Mouse (Mus musculus): ENCODE results near the gene Cep55. TPM values are rescaled to one million over a fixed set of nuclear protein-coding genes. Genes with fewer than 3 reads are reported as not detected.

Gene Cep55
- polyA plus RNA-seq, 1 experiment from 2014 or later = 41.8 TPM

DNA sequence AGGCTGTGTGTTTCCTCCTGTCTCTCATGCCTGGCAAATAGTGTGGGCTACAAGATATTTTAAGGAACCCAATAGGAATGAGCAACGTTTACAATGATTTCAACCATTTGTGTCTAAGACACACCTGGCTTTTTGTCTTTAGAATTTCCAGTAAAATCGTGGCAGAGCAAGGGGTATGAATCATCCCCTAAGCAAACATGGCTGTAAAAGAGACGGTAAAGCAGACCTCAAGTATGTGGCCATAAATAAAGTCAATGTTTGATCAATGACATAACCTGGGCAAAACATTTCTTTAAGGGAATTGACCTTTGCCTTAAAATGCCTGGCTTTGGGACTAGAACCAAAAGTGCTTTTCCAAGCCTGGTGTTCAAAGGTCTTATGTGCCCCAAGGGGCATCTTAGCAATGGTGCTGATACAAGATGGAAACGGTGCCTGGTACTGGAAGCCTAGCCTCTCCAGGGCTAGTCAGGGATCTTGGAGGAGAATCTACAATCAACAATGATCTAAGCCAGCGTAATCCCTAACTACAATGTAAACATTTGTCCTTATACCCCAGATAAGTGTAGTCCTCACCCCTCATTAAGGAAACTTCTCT is 28.2 kb downstream of the Cep55 start:
- no peaks in the 10 kb centered on the region for H3K27me3 ChIP-seq
- WGBS = 82% methylated on average over 5 of the region's 5 CpGs
- no peak for ATAC-seq (ENCODE audit: low FRiP score, low read depth)
- no peak overlapping the region for H3K9ac ChIP-seq (replicated peaks)
- H3K9me3 ChIP-seq = no peaks in the 10 kb centered on the region
- no peaks in the 10 kb centered on the region for H3K36me3 ChIP-seq
- no peak overlapping the region for H3K4me3 ChIP-seq
- H3K4me1 ChIP-seq = no peaks in the 10 kb centered on the region
- H3K27ac ChIP-seq (replicated peaks) = no peak overlapping the region
- H3K4me2 ChIP-seq (replicated peaks) = no peak overlapping the region

DNA sequence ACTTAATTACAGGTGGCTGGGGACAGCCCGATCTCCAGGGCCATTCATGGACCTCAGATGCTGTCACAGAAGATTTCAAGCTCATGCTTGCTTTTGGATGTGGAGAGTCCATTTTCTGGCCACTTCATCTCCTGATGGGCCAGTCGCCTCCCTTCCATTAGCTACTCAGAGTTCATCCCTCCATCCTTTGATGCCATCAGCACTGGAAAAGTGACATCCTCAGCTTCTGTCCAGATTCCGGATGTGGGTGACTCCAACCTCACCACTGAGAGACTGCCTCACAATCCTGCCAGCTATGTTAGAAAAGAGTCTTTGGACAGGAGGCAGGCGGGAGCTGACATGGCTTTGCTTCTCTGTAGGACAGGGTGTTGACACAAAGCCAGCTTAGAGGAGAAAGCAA is 31.0 kb downstream of the Cep55 start:
- H3K9me3 ChIP-seq = no peaks in the 10 kb centered on the region
- no peaks in the 10 kb centered on the region for H3K4me1 ChIP-seq
- no peak overlapping the region for H3K4me3 ChIP-seq
- no peaks in the 10 kb centered on the region for H3K27me3 ChIP-seq
- H3K9ac ChIP-seq (replicated peaks) = no peak overlapping the region
- no peaks in the 10 kb centered on the region for H3K36me3 ChIP-seq
- H3K4me2 ChIP-seq (replicated peaks) = no peak overlapping the region
- ATAC-seq (ENCODE audit: low FRiP score, low read depth) = no peak
- WGBS = 81% methylated on average over 4 of the region's 4 CpGs
- no peak overlapping the region for H3K27ac ChIP-seq (replicated peaks)

DNA sequence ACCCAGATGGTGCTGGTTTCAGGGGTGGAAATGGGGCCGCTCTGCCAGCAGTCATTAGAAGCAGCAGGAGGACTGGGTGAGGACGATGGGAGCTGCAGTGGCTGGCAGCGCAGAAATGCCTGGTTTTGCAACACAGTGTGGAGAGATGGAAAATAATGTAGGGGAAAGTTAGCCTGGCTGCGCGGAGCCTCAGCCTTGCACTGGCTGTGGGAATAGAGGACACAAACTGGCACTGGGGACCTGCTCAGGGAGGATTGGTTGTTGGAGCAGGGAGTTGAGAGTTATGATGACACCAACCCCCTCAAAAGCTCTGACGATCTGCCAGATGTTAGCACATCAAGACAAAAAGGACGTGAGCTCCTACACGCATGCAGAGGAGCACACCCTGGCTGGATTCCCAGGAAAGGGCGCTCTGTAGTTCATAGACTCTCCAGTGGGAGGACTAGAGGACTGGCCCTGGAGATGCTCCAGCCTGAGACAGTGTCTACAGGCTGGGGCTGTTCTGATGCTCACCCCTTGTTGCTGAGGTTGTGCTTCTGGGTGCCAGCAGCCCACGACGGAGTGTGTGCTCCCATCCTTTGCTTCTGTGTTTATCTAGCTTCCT is 32.2 kb downstream of the Cep55 start:
- no peaks in the 10 kb centered on the region for H3K9me3 ChIP-seq
- no peak overlapping the region for H3K27ac ChIP-seq (replicated peaks)
- no peak overlapping the region for H3K4me3 ChIP-seq
- no peaks in the 10 kb centered on the region for H3K27me3 ChIP-seq
- ATAC-seq (ENCODE audit: low FRiP score, low read depth) = no peak
- H3K9ac ChIP-seq (replicated peaks) = no peak overlapping the region
- 63% methylated on average over 11 of the region's 11 CpGs for WGBS
- no peaks in the 10 kb centered on the region for H3K36me3 ChIP-seq
- H3K4me1 ChIP-seq = no peaks in the 10 kb centered on the region
- H3K4me2 ChIP-seq (replicated peaks) = no peak overlapping the region

DNA sequence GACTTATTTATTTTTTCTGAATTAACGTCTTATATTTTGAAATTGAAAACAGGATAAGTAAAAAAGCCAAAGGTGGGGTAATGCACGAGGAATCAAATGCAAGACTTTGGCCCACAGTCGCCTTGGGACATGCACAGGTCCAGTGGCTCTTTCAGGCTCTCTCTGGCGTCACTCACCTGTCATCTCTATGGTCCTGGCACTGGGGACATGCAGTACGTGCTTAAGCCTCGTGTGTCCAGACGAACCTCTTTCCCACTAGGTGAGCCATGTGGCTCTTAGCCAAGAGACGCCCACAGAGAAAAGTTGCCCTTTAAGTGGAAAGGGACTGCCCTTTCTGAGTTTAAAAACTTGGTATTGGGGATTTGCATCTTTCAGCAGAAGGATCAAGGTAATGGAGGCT is 34.5 kb downstream of the Cep55 start:
- Histone ChIP-seq H3K4me3 (no peak overlapping the region), H3K9ac (replicated peaks) (no peak overlapping the region), H3K27ac (replicated peaks) (no peak overlapping the region), H3K36me3 (no peaks in the 10 kb centered on the region), H3K4me1 (no peaks in the 10 kb centered on the region), H3K4me2 (replicated peaks) (no peak overlapping the region), H3K9me3 (no peaks in the 10 kb centered on the region), H3K27me3 (no peaks in the 10 kb centered on the region)
- WGBS = 86% methylated on average over 8 of the region's 8 CpGs
- no peak for ATAC-seq (ENCODE audit: low FRiP score, low read depth)

DNA sequence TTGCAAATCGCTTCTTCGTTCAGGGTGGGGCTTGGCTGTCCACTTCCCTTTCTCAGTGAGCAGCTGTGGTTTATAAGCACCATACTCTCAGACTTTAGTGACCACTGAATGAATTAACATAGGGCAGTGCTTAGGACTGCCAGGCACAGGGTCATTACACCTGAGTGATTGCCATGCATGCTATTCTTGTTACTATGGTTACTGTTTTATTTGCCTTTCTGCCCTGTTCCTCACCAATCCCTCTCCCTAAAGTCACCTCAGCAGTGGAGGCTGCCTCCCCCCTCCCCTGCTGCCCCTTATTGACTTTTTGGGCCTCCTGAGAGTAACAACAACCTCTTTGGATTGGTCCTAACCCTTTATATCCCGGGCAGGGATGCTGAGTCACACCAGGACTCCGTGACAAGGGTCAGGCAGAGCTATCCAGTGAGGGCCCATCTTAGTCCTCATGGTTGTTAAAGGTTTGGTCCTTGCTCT is 36.7 kb downstream of the Cep55 start:
- H3K27ac ChIP-seq (replicated peaks) = no peak overlapping the region
- no peaks in the 10 kb centered on the region for H3K36me3 ChIP-seq
- WGBS = 46% methylated on average over 4 of the region's 4 CpGs
- H3K27me3 ChIP-seq = peaks cover 19% of the 10 kb centered on the region
- H3K9ac ChIP-seq (replicated peaks) = no peak overlapping the region
- H3K9me3 ChIP-seq = no peaks in the 10 kb centered on the region
- no peaks in the 10 kb centered on the region for H3K4me1 ChIP-seq
- no peak for ATAC-seq (ENCODE audit: low FRiP score, low read depth)
- H3K4me3 ChIP-seq = no peak overlapping the region
- no peak overlapping the region for H3K4me2 ChIP-seq (replicated peaks)

DNA sequence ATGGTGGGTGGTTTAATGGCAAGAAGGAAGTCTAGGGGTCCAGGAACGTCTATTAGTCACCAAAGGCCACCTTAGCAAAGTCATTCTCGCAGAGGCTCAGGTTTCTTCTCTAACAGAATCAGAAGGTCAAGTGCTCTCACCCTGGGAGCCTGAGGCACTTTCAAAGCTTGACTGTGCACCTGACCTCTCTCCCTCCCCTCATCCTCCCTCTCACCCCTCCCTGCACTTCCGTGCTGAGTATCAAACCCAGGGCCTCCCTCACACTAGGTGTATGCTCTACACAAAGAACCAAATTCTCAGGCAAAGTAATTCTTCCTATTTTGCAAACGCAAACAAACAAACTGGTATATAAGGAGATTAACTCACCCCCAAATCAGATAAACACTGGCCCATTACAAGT is 41.4 kb downstream of the Cep55 start:
- Histone ChIP-seq H3K9ac (replicated peaks) (no peak overlapping the region), H3K36me3 (no peaks in the 10 kb centered on the region), H3K4me3 (no peak overlapping the region), H3K9me3 (no peaks in the 10 kb centered on the region), H3K27me3 (peaks cover 50% of the 10 kb centered on the region), H3K27ac (replicated peaks) (no peak overlapping the region), H3K4me2 (replicated peaks) (no peak overlapping the region), H3K4me1 (peaks cover 10% of the 10 kb centered on the region)
- ATAC-seq (ENCODE audit: low FRiP score, low read depth) = no peak
- WGBS = 6% methylated on average over 4 of the region's 4 CpGs

DNA sequence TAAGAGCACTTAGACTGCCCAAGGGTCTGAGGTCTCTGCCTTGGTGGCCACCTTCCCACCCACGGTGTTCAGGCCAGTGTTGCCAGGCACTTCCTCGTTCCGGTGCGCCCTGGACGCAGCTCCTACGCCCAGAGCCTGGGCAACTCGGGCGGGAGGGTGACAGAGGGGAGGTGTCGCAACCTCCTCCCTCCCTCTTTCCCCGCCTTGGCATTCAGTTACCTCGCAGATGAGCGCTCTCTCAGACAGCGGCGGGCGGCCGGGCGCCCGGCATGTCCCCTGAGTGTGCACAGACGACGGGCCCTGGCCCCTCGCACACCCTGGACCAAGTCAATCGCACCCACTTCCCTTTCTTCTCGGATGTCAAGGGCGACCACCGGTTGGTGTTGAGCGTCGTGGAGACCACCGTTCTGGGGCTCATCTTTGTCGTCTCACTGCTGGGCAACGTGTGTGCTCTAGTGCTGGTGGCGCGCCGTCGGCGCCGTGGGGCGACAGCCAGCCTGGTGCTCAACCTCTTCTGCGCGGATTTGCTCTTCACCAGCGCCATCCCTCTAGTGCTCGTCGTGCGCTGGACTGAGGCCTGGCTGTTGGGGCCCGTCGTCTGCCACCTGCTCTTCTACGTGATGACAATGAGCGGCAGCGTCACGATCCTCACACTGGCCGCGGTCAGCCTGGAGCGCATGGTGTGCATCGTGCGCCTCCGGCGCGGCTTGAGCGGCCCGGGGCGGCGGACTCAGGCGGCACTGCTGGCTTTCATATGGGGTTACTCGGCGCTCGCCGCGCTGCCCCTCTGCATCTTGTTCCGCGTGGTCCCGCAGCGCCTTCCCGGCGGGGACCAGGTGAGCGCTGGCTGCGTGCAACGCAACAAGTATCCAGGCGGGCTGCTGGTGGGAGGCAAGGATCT is 42.3 kb downstream of the Cep55 start, which contains the start of gene Ffar4:
Ffar4 (plus strand) TSS at position 214 of the 901 bp plus-strand sequence.
- peak; percentile 38; the same call in 1 of the 2 replicates for ATAC-seq (ENCODE audit: low FRiP score, low read depth)
- WGBS = under 1% methylated on average over 77 of the region's 77 CpGs
- Histone ChIP-seq H3K4me1 (peaks cover 10% of the 10 kb centered on the region), H3K36me3 (no peaks in the 10 kb centered on the region), H3K4me3 (peak within 1 kb of the TSS; percentile 33), H3K9me3 (no peaks in the 10 kb centered on the region), H3K9ac (replicated peaks) (no peak within 1 kb of the TSS), H3K27ac (replicated peaks) (no peak within 1 kb of the TSS), H3K4me2 (replicated peaks) (peak within 1 kb of the TSS; percentile 54), H3K27me3 (peaks cover 50% of the 10 kb centered on the region)

DNA sequence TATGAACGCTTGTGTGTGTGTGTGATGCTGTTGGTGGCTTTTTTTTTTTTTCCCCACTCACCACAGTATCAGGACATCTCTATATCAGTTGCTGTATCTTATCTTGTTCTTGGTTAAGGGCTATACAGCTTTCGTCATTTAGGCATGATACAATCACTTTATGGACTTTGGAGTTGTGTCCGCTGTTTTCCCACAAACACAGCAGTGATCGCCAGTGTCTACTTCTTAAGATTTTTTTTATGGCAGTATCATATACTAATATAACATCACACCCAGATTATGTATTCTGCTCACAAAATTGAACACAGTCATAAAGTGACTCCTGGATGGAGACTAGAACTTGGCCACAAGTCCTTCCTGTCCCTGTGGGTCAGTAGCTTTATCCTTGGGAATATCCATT is 53.1 kb downstream of the Cep55 start:
- no peak for ATAC-seq (ENCODE audit: low FRiP score, low read depth)
- H3K36me3 ChIP-seq = no peaks in the 10 kb centered on the region
- no peaks in the 10 kb centered on the region for H3K4me1 ChIP-seq
- H3K4me3 ChIP-seq = no peak overlapping the region
- H3K4me2 ChIP-seq (replicated peaks) = no peak overlapping the region
- H3K9me3 ChIP-seq = no peaks in the 10 kb centered on the region
- 89% methylated on average over 4 of the region's 4 CpGs for WGBS
- no peak overlapping the region for H3K9ac ChIP-seq (replicated peaks)
- no peaks in the 10 kb centered on the region for H3K27me3 ChIP-seq
- H3K27ac ChIP-seq (replicated peaks) = no peak overlapping the region

DNA sequence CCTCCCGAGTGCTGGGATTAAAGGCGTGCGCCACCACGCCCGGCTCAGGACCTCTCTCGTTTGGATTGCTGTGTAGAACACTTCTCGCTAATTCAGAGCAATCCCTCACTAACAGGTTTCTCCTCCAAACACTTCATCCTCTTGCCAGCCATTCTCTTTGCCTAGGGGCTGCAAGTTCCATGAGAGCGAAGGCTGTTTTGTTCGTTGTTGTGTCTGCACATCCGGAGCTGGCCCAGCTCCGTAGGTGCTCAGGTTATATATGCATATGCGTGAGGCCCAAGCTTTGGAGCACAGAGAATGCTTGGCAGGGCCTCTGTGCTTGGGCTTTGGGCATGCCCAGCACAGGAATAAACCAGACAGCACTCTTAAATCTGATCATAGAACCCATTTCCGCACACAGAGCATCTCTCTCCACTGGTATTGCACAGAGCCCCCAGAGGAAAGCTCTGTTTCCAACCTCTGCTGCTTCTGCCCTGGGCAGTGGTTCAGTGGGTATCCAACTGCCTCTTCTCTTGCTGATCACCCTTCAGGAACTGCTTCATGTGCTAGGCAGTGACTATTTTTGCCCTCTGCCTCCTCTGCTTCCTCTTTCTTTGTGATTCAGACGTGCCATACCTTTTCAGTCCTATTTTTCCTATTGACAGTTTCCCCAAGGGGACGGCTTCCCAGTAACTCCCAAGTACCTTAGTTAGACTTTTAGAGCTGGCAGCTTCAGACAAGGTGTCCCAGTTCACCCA is 54.9 kb downstream of the Cep55 start:
- Histone ChIP-seq H3K9me3 (no peaks in the 10 kb centered on the region), H3K27ac (replicated peaks) (no peak overlapping the region), H3K4me1 (no peaks in the 10 kb centered on the region), H3K27me3 (no peaks in the 10 kb centered on the region), H3K4me2 (replicated peaks) (no peak overlapping the region), H3K4me3 (no peak overlapping the region), H3K9ac (replicated peaks) (no peak overlapping the region), H3K36me3 (no peaks in the 10 kb centered on the region)
- no peak for ATAC-seq (ENCODE audit: low FRiP score, low read depth)
- 93% methylated on average over 15 of the region's 15 CpGs for WGBS

DNA sequence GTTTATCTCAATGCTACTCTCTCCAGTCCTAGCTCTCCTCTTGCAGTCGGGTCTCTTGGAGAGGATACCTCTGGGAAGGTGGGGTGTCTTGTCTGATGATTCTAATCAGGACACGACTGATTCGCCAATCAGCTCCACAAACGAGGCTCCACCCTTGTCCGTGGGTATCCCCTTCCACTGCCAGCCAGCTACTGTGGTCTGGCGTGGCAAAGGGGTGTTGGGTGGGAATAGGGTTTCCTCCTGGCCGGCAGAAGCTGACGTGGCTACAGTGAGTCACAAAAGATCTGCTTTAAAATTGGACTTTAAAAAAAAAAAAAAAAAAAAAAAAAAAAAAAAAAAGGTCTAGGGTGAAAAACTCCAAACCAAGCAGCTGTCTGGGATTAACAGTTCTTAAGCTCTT is 56.2 kb downstream of the Cep55 start:
- no peaks in the 10 kb centered on the region for H3K4me1 ChIP-seq
- H3K27me3 ChIP-seq = no peaks in the 10 kb centered on the region
- H3K27ac ChIP-seq (replicated peaks) = no peak overlapping the region
- WGBS = 84% methylated on average over 8 of the region's 8 CpGs
- no peaks in the 10 kb centered on the region for H3K36me3 ChIP-seq
- ATAC-seq (ENCODE audit: low FRiP score, low read depth) = no peak
- no peak overlapping the region for H3K9ac ChIP-seq (replicated peaks)
- H3K4me3 ChIP-seq = no peak overlapping the region
- no peaks in the 10 kb centered on the region for H3K9me3 ChIP-seq
- H3K4me2 ChIP-seq (replicated peaks) = no peak overlapping the region

DNA sequence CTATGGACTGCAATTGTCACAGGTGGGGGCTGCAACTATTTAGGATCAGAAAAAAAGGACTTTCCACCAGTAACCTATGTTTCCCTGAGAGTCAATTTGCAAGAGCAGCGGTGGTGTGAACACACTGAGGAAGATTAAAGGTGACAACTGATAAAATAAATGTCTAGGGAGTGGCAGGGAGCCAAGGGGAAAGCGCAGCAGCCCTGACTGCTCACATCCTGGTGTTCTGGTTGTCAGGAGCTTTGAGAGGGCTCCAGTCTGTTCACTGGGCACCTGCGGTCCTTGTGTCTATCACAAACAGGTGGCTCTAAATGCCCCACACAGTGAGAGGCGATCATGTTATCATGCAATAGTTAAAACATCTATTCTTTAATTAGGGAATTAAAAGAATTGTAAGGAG is 57.8 kb downstream of the Cep55 start:
- 64% methylated on average over 4 of the region's 4 CpGs for WGBS
- Histone ChIP-seq H3K9me3 (no peaks in the 10 kb centered on the region), H3K4me1 (no peaks in the 10 kb centered on the region), H3K4me3 (no peak overlapping the region), H3K27ac (replicated peaks) (no peak overlapping the region), H3K27me3 (no peaks in the 10 kb centered on the region), H3K4me2 (replicated peaks) (no peak overlapping the region), H3K36me3 (no peaks in the 10 kb centered on the region), H3K9ac (replicated peaks) (no peak overlapping the region)
- no peak for ATAC-seq (ENCODE audit: low FRiP score, low read depth)

All from midbrain, embryonic 12.5 days (tissue).